Mouse (Mus musculus): Measurements from ENCODE around the gene Hdgfl3. TPM values are rescaled to one million over a fixed set of nuclear protein-coding genes. Genes with fewer than 3 reads are reported as not detected.

Gene Hdgfl3
- total and polyA plus RNA-seq, 2 experiments from 2014 or later: 68.1 to 136 TPM

- 65% methylated on average over 1 of the region's 1 CpGs for WGBS
- Histone ChIP-seq H3K4me3 (ENCODE audit: low read depth, low read length) (no peak overlapping the region), H3K4me1 (ENCODE audit: insufficient read depth, low read length) (no peaks in the 10 kb centered on the region), H3K27ac (ENCODE audit: low read depth, low read length) (no peak overlapping the region), H3K9me3 (ENCODE audit: low read length) (no peaks in the 10 kb centered on the region), H3K36me3 (ENCODE audit: insufficient read depth, low read length) (no peaks in the 10 kb centered on the region; the same call in 1 of the 2 replicates), H3K9ac (replicated peaks; ENCODE audit: low read length, poor library complexity, severe bottlenecking) (no peak overlapping the region), H3K4me2 (ENCODE audit: low read depth, low read length, poor library complexity, severe bottlenecking) (no peak overlapping the region), H3K27me3 (ENCODE audit: insufficient read depth, low read length) (no peaks in the 10 kb centered on the region)
- DNase-seq (ENCODE audit: low spot score) (no peak), ATAC-seq (ENCODE audit: low FRiP score) (no peak)
- no peak for TF ChIP-seq CTCF (IDR thresholded peaks at IDR 0.05)
Observed at GRCm38 (mm10) chr7:81873807-81874206, 60.5 kb downstream of the Hdgfl3 start.

DNA sequence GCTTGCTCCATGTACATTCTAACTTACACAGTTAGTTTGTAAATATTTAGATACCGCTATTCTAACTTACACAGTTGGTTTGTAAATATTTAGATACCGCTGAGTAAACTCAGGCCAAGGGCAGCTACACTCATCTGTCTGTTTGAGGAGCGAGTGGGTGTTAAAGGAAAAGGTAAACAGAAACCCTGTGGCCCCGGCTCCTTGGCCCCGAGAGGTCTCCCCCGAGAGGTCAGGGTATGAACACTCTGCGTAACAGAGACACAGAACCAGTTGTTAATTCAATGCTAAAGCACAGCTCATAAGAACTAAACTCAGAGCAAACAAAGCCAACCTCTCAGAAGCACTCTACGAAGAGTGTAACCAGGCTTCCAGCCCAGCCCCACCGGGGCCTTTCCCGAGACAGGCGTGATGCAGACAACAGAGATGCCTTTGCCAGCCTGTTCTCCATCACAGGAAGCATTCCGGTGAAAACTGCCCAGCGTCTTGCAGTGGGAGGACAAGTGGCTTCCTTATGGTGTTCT lies 61.7 kb downstream of the Hdgfl3 start:
- Histone ChIP-seq H3K27me3 (ENCODE audit: insufficient read depth, low read length) (no peaks in the 10 kb centered on the region), H3K4me3 (ENCODE audit: low read depth, low read length) (no peak overlapping the region), H3K4me2 (ENCODE audit: low read depth, low read length, poor library complexity, severe bottlenecking) (no peak overlapping the region), H3K9ac (replicated peaks; ENCODE audit: low read length, poor library complexity, severe bottlenecking) (no peak overlapping the region), H3K9me3 (ENCODE audit: low read length) (no peaks in the 10 kb centered on the region), H3K27ac (ENCODE audit: low read depth, low read length) (no peak overlapping the region), H3K4me1 (ENCODE audit: insufficient read depth, low read length) (no peaks in the 10 kb centered on the region), H3K36me3 (ENCODE audit: insufficient read depth, low read length) (no peaks in the 10 kb centered on the region)
- TF ChIP-seq CTCF (IDR thresholded peaks at IDR 0.05): no peak
- DNase-seq (ENCODE audit: low spot score) (no peak), ATAC-seq (ENCODE audit: low FRiP score) (no peak)
- 90% methylated on average over 13 of the region's 13 CpGs for WGBS

DNA sequence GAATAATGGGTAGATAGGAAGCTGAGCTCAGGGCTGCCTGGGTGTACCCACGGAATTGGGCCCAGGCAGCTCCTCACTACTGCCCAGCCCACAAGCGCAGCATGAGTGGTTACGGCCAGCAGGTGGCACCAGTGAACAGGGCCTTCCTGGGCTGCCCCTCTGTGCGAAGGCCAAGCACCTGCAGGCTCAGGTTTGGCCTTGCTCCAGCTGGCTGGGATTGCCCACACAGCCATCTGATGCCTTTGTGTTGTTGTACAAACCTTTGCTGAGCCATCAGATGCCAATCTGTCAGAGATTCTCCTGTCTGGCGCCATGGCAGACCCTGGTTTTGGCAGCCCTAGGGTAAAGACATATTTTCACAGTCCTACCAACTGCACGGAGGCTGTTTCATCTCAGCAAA lies 66.1 kb downstream of the Hdgfl3 start:
- H3K27ac ChIP-seq (ENCODE audit: low read depth, low read length): no peak overlapping the region
- 24% methylated on average over 6 of the region's 6 CpGs for WGBS
- no peaks in the 10 kb centered on the region for H3K9me3 ChIP-seq (ENCODE audit: low read length)
- no peak overlapping the region for H3K4me3 ChIP-seq (ENCODE audit: low read depth, low read length)
- no peak overlapping the region for H3K4me2 ChIP-seq (ENCODE audit: low read depth, low read length, poor library complexity, severe bottlenecking)
- ATAC-seq (ENCODE audit: low FRiP score) (peak; percentile 56), DNase-seq (ENCODE audit: low spot score) (peak; percentile 90)
- H3K36me3 ChIP-seq (ENCODE audit: insufficient read depth, low read length): no peaks in the 10 kb centered on the region
- H3K9ac ChIP-seq (replicated peaks; ENCODE audit: low read length, poor library complexity, severe bottlenecking): no peak overlapping the region
- TF ChIP-seq CTCF (IDR thresholded peaks at IDR 0.05): peak; percentile 83
- H3K4me1 ChIP-seq (ENCODE audit: insufficient read depth, low read length): no peaks in the 10 kb centered on the region
- H3K27me3 ChIP-seq (ENCODE audit: insufficient read depth, low read length): no peaks in the 10 kb centered on the region

GRCm38 (mm10) chr7:81867231-81867930 lies 66.9 kb downstream of the Hdgfl3 start:
- H3K9ac ChIP-seq (replicated peaks; ENCODE audit: low read length, poor library complexity, severe bottlenecking): no peak overlapping the region
- H3K27me3 ChIP-seq (ENCODE audit: insufficient read depth, low read length): no peaks in the 10 kb centered on the region
- no peak overlapping the region for H3K27ac ChIP-seq (ENCODE audit: low read depth, low read length)
- 92% methylated on average over 9 of the region's 9 CpGs for WGBS
- H3K36me3 ChIP-seq (ENCODE audit: insufficient read depth, low read length): no peaks in the 10 kb centered on the region
- no peak for TF ChIP-seq CTCF (IDR thresholded peaks at IDR 0.05)
- DNase-seq (ENCODE audit: low spot score) (no peak), ATAC-seq (ENCODE audit: low FRiP score) (no peak)
- no peak overlapping the region for H3K4me3 ChIP-seq (ENCODE audit: low read depth, low read length)
- no peaks in the 10 kb centered on the region for H3K4me1 ChIP-seq (ENCODE audit: insufficient read depth, low read length)
- no peaks in the 10 kb centered on the region for H3K9me3 ChIP-seq (ENCODE audit: low read length)
- no peak overlapping the region for H3K4me2 ChIP-seq (ENCODE audit: low read depth, low read length, poor library complexity, severe bottlenecking)

DNA sequence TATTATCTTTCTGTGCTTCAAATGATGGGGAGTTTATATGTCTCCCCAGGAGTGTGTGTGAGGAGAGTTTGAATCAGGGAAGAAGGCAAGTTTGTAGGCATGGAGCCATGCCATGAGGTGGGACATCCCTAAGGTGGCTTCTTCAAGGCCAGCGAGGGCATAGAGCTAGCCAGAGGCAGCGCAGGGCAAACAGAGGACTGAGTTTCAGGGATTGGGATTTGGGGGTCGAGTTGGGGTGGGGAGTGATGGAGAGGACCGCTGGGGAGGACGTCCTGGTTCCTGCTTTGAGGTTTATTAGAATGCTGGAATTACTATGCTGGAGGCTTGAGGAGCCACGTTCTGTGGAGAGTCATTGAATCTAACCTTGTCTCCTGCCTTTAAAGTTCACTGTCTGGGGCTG lies 68.3 kb downstream of the Hdgfl3 start:
- H3K27me3 ChIP-seq (ENCODE audit: insufficient read depth, low read length): no peaks in the 10 kb centered on the region
- TF ChIP-seq CTCF (IDR thresholded peaks at IDR 0.05): no peak
- 94% methylated on average over 6 of the region's 6 CpGs for WGBS
- no peak for DNase-seq (ENCODE audit: low spot score)
- no peaks in the 10 kb centered on the region for H3K4me1 ChIP-seq (ENCODE audit: insufficient read depth, low read length)
- no peak for ATAC-seq (ENCODE audit: low FRiP score)
- no peak overlapping the region for H3K9ac ChIP-seq (replicated peaks; ENCODE audit: low read length, poor library complexity, severe bottlenecking)
- H3K36me3 ChIP-seq (ENCODE audit: insufficient read depth, low read length): no peaks in the 10 kb centered on the region
- no peak overlapping the region for H3K4me3 ChIP-seq (ENCODE audit: low read depth, low read length)
- no peak overlapping the region for H3K4me2 ChIP-seq (ENCODE audit: low read depth, low read length, poor library complexity, severe bottlenecking)
- H3K27ac ChIP-seq (ENCODE audit: low read depth, low read length): no peak overlapping the region
- H3K9me3 ChIP-seq (ENCODE audit: low read length): no peaks in the 10 kb centered on the region

DNA sequence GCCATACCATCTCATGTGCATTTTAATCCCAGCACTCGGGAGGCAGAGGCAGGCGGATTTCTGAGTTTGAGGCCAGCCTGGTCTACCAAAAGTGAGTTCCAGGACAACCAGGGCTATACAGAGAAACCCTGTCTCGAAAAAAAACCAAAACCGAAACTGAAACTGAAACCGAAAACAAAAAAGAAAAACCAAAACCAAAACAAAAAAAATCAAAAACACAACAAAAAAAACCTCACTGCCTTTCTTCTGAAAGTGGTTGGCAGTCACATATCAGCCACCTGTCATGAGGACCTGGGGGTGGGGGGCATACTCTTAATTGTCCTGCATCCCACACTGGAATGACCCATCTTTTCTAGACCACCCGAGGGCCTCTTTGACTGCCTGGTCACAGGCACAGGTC lies 69.7 kb downstream of the Hdgfl3 start:
- WGBS: 90% methylated on average over 6 of the region's 6 CpGs
- Histone ChIP-seq H3K27me3 (ENCODE audit: insufficient read depth, low read length) (no peaks in the 10 kb centered on the region), H3K36me3 (ENCODE audit: insufficient read depth, low read length) (no peaks in the 10 kb centered on the region), H3K4me2 (ENCODE audit: low read depth, low read length, poor library complexity, severe bottlenecking) (no peak overlapping the region), H3K9me3 (ENCODE audit: low read length) (no peaks in the 10 kb centered on the region), H3K9ac (replicated peaks; ENCODE audit: low read length, poor library complexity, severe bottlenecking) (no peak overlapping the region), H3K4me3 (ENCODE audit: low read depth, low read length) (no peak overlapping the region), H3K27ac (ENCODE audit: low read depth, low read length) (no peak overlapping the region), H3K4me1 (ENCODE audit: insufficient read depth, low read length) (no peaks in the 10 kb centered on the region)
- DNase-seq (ENCODE audit: low spot score) (no peak), ATAC-seq (ENCODE audit: low FRiP score) (no peak)
- TF ChIP-seq CTCF (IDR thresholded peaks at IDR 0.05): no peak

All from midbrain, postnatal 0 days (tissue).